In genomic region chr12:112593951-112594915, GRCm38 (mm10) we compare ENCODE assay signal across 8 mouse cellular contexts. TPM values are rescaled to one million over a fixed set of nuclear protein-coding genes. Genes with fewer than 3 reads are reported as not detected.
DNase-seq lines count a peak whose midpoint lies in the region; ATAC-seq and TF ChIP-seq lines count a peak whose summit lies in the region.

No protein-coding gene starts in this region.

- no peaks in the 10 kb centered on the region for H3K27me3 ChIP-seq in limb, embryonic 14.5 days (ENCODE audit: control insufficient read depth, insufficient read depth, low read length)
- no peaks in the 10 kb centered on the region for H3K27me3 ChIP-seq in stomach, postnatal 0 days (ENCODE audit: control insufficient read depth, insufficient read depth, low read length)

- no peak for TF ChIP-seq CTCF in cortical plate, adult 2 months (IDR thresholded peaks at IDR 0.05; ENCODE audit: extremely low read depth, insufficient read depth, low read length)
- no peak for TF ChIP-seq CTCF in stomach, postnatal 0 days (IDR thresholded peaks at IDR 0.05; ENCODE audit: low read depth)

- H3K9me3 ChIP-seq in limb, embryonic 14.5 days (ENCODE audit: control insufficient read depth, low read length), result no peaks in the 10 kb centered on the region
- H3K9me3 ChIP-seq in stomach, postnatal 0 days (ENCODE audit: control insufficient read depth, low read length), result no peaks in the 10 kb centered on the region

- H3K4me2 ChIP-seq in limb, embryonic 14.5 days (replicated peaks; ENCODE audit: low read depth, low read length, severe bottlenecking), result no peak overlapping the region
- no peak overlapping the region for H3K4me2 ChIP-seq in stomach, postnatal 0 days (replicated peaks; ENCODE audit: low read depth)

- no peak for TF ChIP-seq POLR2A in cortical plate, adult 2 months (IDR thresholded peaks at IDR 0.05; ENCODE audit: extremely low read depth, insufficient read depth, low read length)
- TF ChIP-seq POLR2A in limb, embryonic 14.5 days (IDR thresholded peaks at IDR 0.05; ENCODE audit: borderline replicate concordance, extremely low read depth, insufficient read depth, insufficient read length), result no peak

- H3K36me3 ChIP-seq in limb, embryonic 14.5 days (ENCODE audit: control insufficient read depth, insufficient read depth, low read length), result no peaks in the 10 kb centered on the region
- no peaks in the 10 kb centered on the region for H3K36me3 ChIP-seq in stomach, postnatal 0 days (ENCODE audit: control insufficient read depth, insufficient read depth, low read length)

- no peak overlapping the region; the same call in 1 of the 2 replicates for H3K9ac ChIP-seq in limb, embryonic 14.5 days (ENCODE audit: low read depth, low read length, severe bottlenecking)
- 0 out of 2 replicates have a peak overlapping the region, but pooled peaks have one; percentile 4 for H3K9ac ChIP-seq in stomach, postnatal 0 days (ENCODE audit: low read length)

- H3K27ac ChIP-seq in cortical plate, adult 2 months (ENCODE audit: insufficient read depth, low read length), result peak overlapping the region; percentile 80
- peak overlapping the region; percentile 38; the same call in 1 of the 2 replicates for H3K27ac ChIP-seq in limb, embryonic 14.5 days (replicated peaks; ENCODE audit: low read depth, low read length)
- H3K27ac ChIP-seq in stomach, postnatal 0 days (replicated peaks), result no peak overlapping the region; the same call in 1 of the 2 replicates

- 69% methylated on average over 14 of the region's 16 CpGs for WGBS in limb, embryonic 14.5 days
- 71% methylated on average over 16 of the region's 16 CpGs for WGBS in stomach, postnatal 0 days

- TF ChIP-seq EP300 in stomach, postnatal 0 days (optimal IDR thresholded peaks at IDR 0.05), result no peak

- DNase-seq in lung, adult 18-20 months, result peak; percentile 33 to 62
- no peak for DNase-seq in lung, postnatal 25 days (ENCODE audit: low spot score)
- no peak for DNase-seq in limb, embryonic 14.5 days (ENCODE audit: low spot score)
- DNase-seq in stomach, postnatal 0 days (ENCODE audit: low spot score), result no peak
- no peak for DNase-seq in layer of hippocampus, adult 9-10 months (ENCODE audit: low spot score)
- DNase-seq in layer of hippocampus, postnatal 10 days (ENCODE audit: low spot score in 2 of 2), result no peak

- no peak for ATAC-seq in limb, embryonic 14.5 days (ENCODE audit: low FRiP score, low read depth)
- no peak for ATAC-seq in stomach, postnatal 0 days (ENCODE audit: low FRiP score, low TSS enrichment)
- no peak for ATAC-seq in megakaryocyte-erythroid progenitor cell, adult 5-6 weeks (replicated peaks; ENCODE audit: low FRiP score, low TSS enrichment, poor library complexity, severe bottlenecking)

- H3K4me1 ChIP-seq in cortical plate, adult 2 months (ENCODE audit: control insufficient read depth, insufficient read depth, low read length), result peaks cover 23% of the 10 kb centered on the region
- H3K4me1 ChIP-seq in limb, embryonic 14.5 days (ENCODE audit: control insufficient read depth, insufficient read depth, low read length), result peaks cover 34% of the 10 kb centered on the region
- H3K4me1 ChIP-seq in stomach, postnatal 0 days (replicated peaks; ENCODE audit: control insufficient read depth, insufficient read depth), result peaks cover 5% of the 10 kb centered on the region; the same call in 1 of the 2 replicates

- H3K4me3 ChIP-seq in cortical plate, adult 2 months (ENCODE audit: insufficient read depth, low read length), result no peak overlapping the region
- no peak overlapping the region for H3K4me3 ChIP-seq in limb, embryonic 14.5 days (replicated peaks; ENCODE audit: low read length)
- H3K4me3 ChIP-seq in stomach, postnatal 0 days (ENCODE audit: low read depth, low read length), result no peak overlapping the region

RNA-seq across cellular contexts. Expression of gene Inf2, which starts 5.6 kb away (rescaled TPM):
- 104 and 122 TPM in 2 replicates for polyA plus RNA-seq in cortical plate, adult 2 months (2012; rRNA removed)
- 27.5 and 29.8 TPM in 2 replicates for polyA plus RNA-seq in limb, embryonic 14.5 days (2012; rRNA removed)
- polyA plus RNA-seq in limb, embryonic 14.5 days (2014; fragmentation: Nextera tagmentation; extraction: Ambion mirVana), result 6.9 and 7.0 TPM in 2 replicates
- polyA plus RNA-seq in stomach, postnatal 0 days (2015; fragmentation: Nextera tagmentation; extraction: Ambion mirVana), result 1.5 and 2.0 TPM in 2 replicates
- total RNA-seq in megakaryocyte-erythroid progenitor cell, adult 5-6 weeks (2014; fragmentation: Nextera tagmentation), result 10.8 and 11.3 TPM in 2 replicates
- 2.4 and 4.6 TPM in 2 replicates for total RNA-seq in megakaryocyte-erythroid progenitor cell, adult 5-6 weeks (2017)
- 10 to 100 TPM; 80.9 to 91.4 TPM for total RNA-seq in layer of hippocampus, postnatal 10 days (2021)

RNA-seq across cellular contexts. Expression of gene Adssl1, which starts 25.6 kb away (rescaled TPM):
- 38.0 and 44.6 TPM in 2 replicates for polyA plus RNA-seq in cortical plate, adult 2 months (2012; rRNA removed)
- 11.8 and 18.9 TPM in 2 replicates for polyA plus RNA-seq in limb, embryonic 14.5 days (2012; rRNA removed)
- 13.3 and 15.0 TPM in 2 replicates for polyA plus RNA-seq in limb, embryonic 14.5 days (2014; fragmentation: Nextera tagmentation; extraction: Ambion mirVana)
- polyA plus RNA-seq in stomach, postnatal 0 days (2015; fragmentation: Nextera tagmentation; extraction: Ambion mirVana), result 4.7 and 6.4 TPM in 2 replicates
- total RNA-seq in megakaryocyte-erythroid progenitor cell, adult 5-6 weeks (2014; fragmentation: Nextera tagmentation), result 3.7 and 6.2 TPM in 2 replicates
- total RNA-seq in megakaryocyte-erythroid progenitor cell, adult 5-6 weeks (2017), result 5.0 and 5.8 TPM in 2 replicates
- total RNA-seq in layer of hippocampus, postnatal 10 days (2021), result 1 to 10 TPM; 2.1 to 2.4 TPM

RNA-seq across cellular contexts. Expression of gene Siva1, which starts 50.2 kb away (rescaled TPM):
- 25.6 and 29.3 TPM in 2 replicates for polyA plus RNA-seq in cortical plate, adult 2 months (2012; rRNA removed)
- polyA plus RNA-seq in limb, embryonic 14.5 days (2012; rRNA removed), result 179 and 184 TPM in 2 replicates
- polyA plus RNA-seq in limb, embryonic 14.5 days (2014; fragmentation: Nextera tagmentation; extraction: Ambion mirVana), result 282 and 284 TPM in 2 replicates
- polyA plus RNA-seq in stomach, postnatal 0 days (2015; fragmentation: Nextera tagmentation; extraction: Ambion mirVana), result 91.5 and 97.1 TPM in 2 replicates
- 168 and 170 TPM in 2 replicates for total RNA-seq in megakaryocyte-erythroid progenitor cell, adult 5-6 weeks (2014; fragmentation: Nextera tagmentation)
- total RNA-seq in megakaryocyte-erythroid progenitor cell, adult 5-6 weeks (2017), result 169 and 202 TPM in 2 replicates
- 10 to 100 TPM; 17.0 to 19.5 TPM for total RNA-seq in layer of hippocampus, postnatal 10 days (2021)

Comparison
In these comparisons a context has a peak if more than half of its experiments do, and no peak if none do; other contexts are left out.
1. DNase-seq: peak in lung, adult 18-20 months (2 of 2); none in lung, postnatal 25 days (single experiment), limb, embryonic 14.5 days (single experiment), stomach, postnatal 0 days (single experiment), layer of hippocampus, adult 9-10 months (single experiment) and layer of hippocampus, postnatal 10 days (0 of 2).